Mouse (Mus musculus): Measurements from ENCODE around the gene Hist4h4.

GRCm38 (mm10) chr6:136782761-136783160, 21.5 kb downstream of the Hist4h4 start:
- no peak for TF ChIP-seq CTCF (IDR thresholded peaks at IDR 0.05; ENCODE audit: low read depth)
- no peak for TF ChIP-seq EP300 (IDR thresholded peaks at IDR 0.05; ENCODE audit: low read depth)

Data from liver, postnatal 0 days (tissue).